Mouse (Mus musculus): Measurements from ENCODE around the gene Cpt1b. TPM values are rescaled to one million over a fixed set of nuclear protein-coding genes. Genes with fewer than 3 reads are reported as not detected.

Cpt1b gene
- polyA plus RNA-seq, 1 experiment from 2014 or later = 3.3 TPM

DNA sequence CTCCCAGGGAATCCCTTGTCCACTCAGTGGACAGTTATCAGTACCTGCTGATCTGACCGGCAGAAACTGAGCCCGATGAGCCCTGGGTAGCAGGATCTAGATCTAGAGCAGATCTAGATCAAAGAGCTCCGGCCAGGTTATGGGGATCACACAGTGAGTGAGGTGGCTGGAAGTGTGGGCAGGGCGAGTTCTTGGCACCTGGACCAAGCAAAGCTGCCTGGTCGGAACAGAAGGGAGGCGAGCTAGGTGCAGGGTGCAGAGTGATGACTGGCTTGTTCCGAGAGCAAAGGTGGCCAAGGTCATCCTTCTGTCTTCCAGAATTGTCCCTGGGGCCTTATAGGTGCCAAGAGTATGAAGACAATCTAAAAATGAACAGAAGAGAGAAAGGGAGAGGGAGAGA lies 34.2 kb upstream of the Cpt1b start:
- Histone ChIP-seq H3K4me1 (ENCODE audit: insufficient read depth, low read depth, low read length) (no peaks in the 10 kb centered on the region), H3K9ac (replicated peaks; ENCODE audit: low read depth) (no peak overlapping the region), H3K36me3 (ENCODE audit: insufficient read depth, low read length) (no peaks in the 10 kb centered on the region), H3K4me2 (replicated peaks; ENCODE audit: low read depth, low read length) (no peak overlapping the region), H3K27me3 (replicated peaks; ENCODE audit: insufficient read depth, low read length) (no peaks in the 10 kb centered on the region), H3K9me3 (ENCODE audit: low read length) (no peaks in the 10 kb centered on the region), H3K4me3 (ENCODE audit: low read depth, low read length) (no peak overlapping the region), H3K27ac (ENCODE audit: low read length) (no peak overlapping the region)
- ATAC-seq (no peak), DNase-seq (ENCODE audit: low spot score) (no peak)
- no peak for TF ChIP-seq CTCF (IDR thresholded peaks at IDR 0.05)
- no peak for TF ChIP-seq EP300 (IDR thresholded peaks at IDR 0.05)
- WGBS = 80% methylated on average over 7 of the region's 7 CpGs

DNA sequence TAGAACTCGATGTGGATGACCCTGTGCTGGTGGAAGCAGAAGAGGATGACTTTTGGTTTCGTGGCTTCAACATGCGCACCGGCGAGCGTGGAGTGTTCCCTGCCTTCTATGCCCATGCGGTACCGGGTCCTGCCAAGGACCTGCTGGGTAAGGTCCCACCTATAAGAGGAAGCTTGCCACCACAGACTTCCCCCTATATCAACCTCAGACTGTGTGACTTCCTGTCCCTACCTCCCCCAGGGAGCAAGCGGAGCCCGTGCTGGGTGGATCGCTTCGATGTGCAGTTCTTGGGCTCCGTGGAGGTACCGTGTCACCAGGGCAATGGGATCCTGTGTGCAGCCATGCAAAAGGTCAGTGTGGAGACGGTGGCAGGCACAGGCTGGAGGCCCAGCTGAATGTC lies 33.3 kb upstream of the Cpt1b start:
- Histone ChIP-seq H3K9me3 (ENCODE audit: low read length) (no peaks in the 10 kb centered on the region), H3K4me2 (replicated peaks; ENCODE audit: low read depth, low read length) (no peak overlapping the region), H3K9ac (replicated peaks; ENCODE audit: low read depth) (no peak overlapping the region), H3K27me3 (replicated peaks; ENCODE audit: insufficient read depth, low read length) (peaks cover 5% of the 10 kb centered on the region), H3K4me1 (ENCODE audit: insufficient read depth, low read depth, low read length) (peaks cover 3% of the 10 kb centered on the region; the same call in 1 of the 2 replicates), H3K4me3 (ENCODE audit: low read depth, low read length) (no peak overlapping the region), H3K36me3 (ENCODE audit: insufficient read depth, low read length) (no peaks in the 10 kb centered on the region), H3K27ac (ENCODE audit: low read length) (no peak overlapping the region)
- TF ChIP-seq CTCF (IDR thresholded peaks at IDR 0.05) (no peak), EP300 (IDR thresholded peaks at IDR 0.05) (no peak)
- DNase-seq (ENCODE audit: low spot score) (no peak), ATAC-seq (no peak)
- WGBS = 92% methylated on average over 15 of the region's 15 CpGs

DNA sequence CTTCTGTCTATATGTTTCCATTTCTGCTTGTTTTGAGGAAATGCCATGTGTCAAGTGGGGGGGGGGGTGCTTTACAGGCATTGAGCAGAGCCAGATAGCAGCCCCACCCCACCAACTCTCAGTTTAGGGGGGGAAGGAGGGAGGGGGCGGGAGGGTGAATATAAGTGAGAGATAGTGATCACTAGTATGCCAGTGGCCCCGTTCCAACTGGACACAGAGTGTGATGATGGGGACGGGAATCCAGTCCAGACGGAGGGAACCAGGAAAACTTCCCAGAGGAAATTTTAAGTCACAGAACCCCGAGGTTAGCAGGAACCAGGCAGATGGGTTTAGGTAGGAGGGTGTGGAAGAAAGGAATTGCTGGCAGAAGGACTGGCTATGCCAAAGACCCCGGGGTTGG lies 30.0 kb upstream of the Cpt1b start:
- WGBS = 68% methylated on average over 6 of the region's 6 CpGs
- Histone ChIP-seq H3K4me2 (replicated peaks; ENCODE audit: low read depth, low read length) (no peak overlapping the region), H3K27me3 (replicated peaks; ENCODE audit: insufficient read depth, low read length) (peaks cover 12% of the 10 kb centered on the region), H3K36me3 (ENCODE audit: insufficient read depth, low read length) (no peaks in the 10 kb centered on the region), H3K4me3 (ENCODE audit: low read depth, low read length) (no peak overlapping the region), H3K9ac (replicated peaks; ENCODE audit: low read depth) (no peak overlapping the region), H3K9me3 (ENCODE audit: low read length) (no peaks in the 10 kb centered on the region), H3K4me1 (ENCODE audit: insufficient read depth, low read depth, low read length) (peaks cover 5% of the 10 kb centered on the region; the same call in 1 of the 2 replicates), H3K27ac (ENCODE audit: low read length) (no peak overlapping the region)
- DNase-seq (ENCODE audit: low spot score) = no peak
- TF ChIP-seq CTCF (IDR thresholded peaks at IDR 0.05) = no peak
- TF ChIP-seq EP300 (IDR thresholded peaks at IDR 0.05) = no peak
- no peak for ATAC-seq

DNA sequence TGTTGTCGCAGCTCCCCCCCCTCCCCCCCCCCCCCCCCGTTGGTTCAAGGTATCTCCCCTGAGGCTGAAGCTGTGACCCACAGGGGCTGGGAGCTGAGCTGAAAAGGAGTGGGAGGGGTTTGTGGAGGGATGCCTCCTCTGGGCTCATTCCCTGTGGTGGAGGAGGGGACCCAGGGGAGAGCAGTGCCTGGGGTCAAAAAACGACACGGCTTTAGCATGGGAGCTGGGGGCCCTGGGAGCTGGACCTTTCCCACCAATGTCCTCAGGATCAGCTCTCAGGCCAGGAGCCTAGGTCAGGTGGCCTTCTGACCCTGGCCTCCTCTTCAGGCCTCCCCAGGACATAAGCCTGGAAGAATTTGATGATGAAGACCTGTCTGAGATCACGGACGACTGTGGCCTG lies 29.2 kb upstream of the Cpt1b start:
- Histone ChIP-seq H3K4me1 (ENCODE audit: insufficient read depth, low read depth, low read length) (peaks cover 5% of the 10 kb centered on the region; the same call in 1 of the 2 replicates), H3K4me2 (replicated peaks; ENCODE audit: low read depth, low read length) (no peak overlapping the region), H3K27ac (ENCODE audit: low read length) (no peak overlapping the region), H3K4me3 (ENCODE audit: low read depth, low read length) (no peak overlapping the region), H3K9me3 (ENCODE audit: low read length) (no peaks in the 10 kb centered on the region), H3K36me3 (ENCODE audit: insufficient read depth, low read length) (no peaks in the 10 kb centered on the region), H3K27me3 (replicated peaks; ENCODE audit: insufficient read depth, low read length) (peaks cover 12% of the 10 kb centered on the region), H3K9ac (replicated peaks; ENCODE audit: low read depth) (no peak overlapping the region)
- WGBS = 26% methylated on average over 4 of the region's 6 CpGs
- ATAC-seq (no peak), DNase-seq (ENCODE audit: low spot score) (no peak)
- no peak for TF ChIP-seq EP300 (IDR thresholded peaks at IDR 0.05)
- TF ChIP-seq CTCF (IDR thresholded peaks at IDR 0.05) = no peak

DNA sequence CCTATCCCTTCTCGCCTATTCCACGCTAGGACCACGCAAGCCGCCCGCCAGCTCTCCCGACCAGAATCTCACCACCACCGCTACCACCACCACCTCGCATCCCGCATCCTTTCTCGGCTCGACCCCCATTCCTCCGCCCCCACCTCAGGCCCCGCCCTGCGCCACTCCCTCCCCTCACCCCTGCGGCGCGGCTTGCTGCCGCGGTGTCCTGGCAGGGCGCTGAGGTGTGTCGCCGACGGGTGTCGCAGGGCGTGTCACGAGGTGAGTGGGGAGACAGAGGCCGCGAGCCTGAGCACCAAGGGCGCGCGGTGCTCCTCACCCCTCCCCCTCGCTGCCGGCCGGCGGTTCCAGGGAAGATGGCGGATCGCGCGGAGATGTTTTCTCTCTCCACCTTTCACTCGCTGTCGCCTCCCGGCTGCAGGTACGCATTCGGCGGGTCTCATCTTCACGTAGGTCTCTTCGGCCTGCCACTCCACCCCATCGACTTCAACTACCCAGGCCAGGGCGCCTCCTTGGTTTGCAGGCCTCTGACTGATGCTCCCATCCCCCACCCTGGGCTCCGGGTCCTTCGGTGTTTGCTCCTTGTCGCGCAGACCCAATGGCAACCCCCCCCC lies 28.3 kb upstream of the Cpt1b start, which contains the start of gene Mapk8ip2:
Mapk8ip2 (plus strand) TSS at position 49 of the 614 bp plus-strand sequence.
- H3K4me3 ChIP-seq (ENCODE audit: low read depth, low read length) = peak within 1 kb of the TSS; percentile 25
- ATAC-seq = no peak
- H3K9me3 ChIP-seq (ENCODE audit: low read length) = no peaks in the 10 kb centered on the region
- H3K9ac ChIP-seq (replicated peaks; ENCODE audit: low read depth) = no peak within 1 kb of the TSS
- H3K27me3 ChIP-seq (replicated peaks; ENCODE audit: insufficient read depth, low read length) = peaks cover 12% of the 10 kb centered on the region
- DNase-seq (ENCODE audit: low spot score) = no peak
- H3K27ac ChIP-seq (ENCODE audit: low read length) = no peak within 1 kb of the TSS
- H3K4me1 ChIP-seq (ENCODE audit: insufficient read depth, low read depth, low read length) = peaks cover 5% of the 10 kb centered on the region; the same call in 1 of the 2 replicates
- no peak for TF ChIP-seq CTCF (IDR thresholded peaks at IDR 0.05)
- TF ChIP-seq EP300 (IDR thresholded peaks at IDR 0.05) = no peak
- no peaks in the 10 kb centered on the region for H3K36me3 ChIP-seq (ENCODE audit: insufficient read depth, low read length)
- H3K4me2 ChIP-seq (replicated peaks; ENCODE audit: low read depth, low read length) = peak within 1 kb of the TSS; percentile 46
- 4% methylated on average over 49 of the region's 53 CpGs for WGBS

DNA sequence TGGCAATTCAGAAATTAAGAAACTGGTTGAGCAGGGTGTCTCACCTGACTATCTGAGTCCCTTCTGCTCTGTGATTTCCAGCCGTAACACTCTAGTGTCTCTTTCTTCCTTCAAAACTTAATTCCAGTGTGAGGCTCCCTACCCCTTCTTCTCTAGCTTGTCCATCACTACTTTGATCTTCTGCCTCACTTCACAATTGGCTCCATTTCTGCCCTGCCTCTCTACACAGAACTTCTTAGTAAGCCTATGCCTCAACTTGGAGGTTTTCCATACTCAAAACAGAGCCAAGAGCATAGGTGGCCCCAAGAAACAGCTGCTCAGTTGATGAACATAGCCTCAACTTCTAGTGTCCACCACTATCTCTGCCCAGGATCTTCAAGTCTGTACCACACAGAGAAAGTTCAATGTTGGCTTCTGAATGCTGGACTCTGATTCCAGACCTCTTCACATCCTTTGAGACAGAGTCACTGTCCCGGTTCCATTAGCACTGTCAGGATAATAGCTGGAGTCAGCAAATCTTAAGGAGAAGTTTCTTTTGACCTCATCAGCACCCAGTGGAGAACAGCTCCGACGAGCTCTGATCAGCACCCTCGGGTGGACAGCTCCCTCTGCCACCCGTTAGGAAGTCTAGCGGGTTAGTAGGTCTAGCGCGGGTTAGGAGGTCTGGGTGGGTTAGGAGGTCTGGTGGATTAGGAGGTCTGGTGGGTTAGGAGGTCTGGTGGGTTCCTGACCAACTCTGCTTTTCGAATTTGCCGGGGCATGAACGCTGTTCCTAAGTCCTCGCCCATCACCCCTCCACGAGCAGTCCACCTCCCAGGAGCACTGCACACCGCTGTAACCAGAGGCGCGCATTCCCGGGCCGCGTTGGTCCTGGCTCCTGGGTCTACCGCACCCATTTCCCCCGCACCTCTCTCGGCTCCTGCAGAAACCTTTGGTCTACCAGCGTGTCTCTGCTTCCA lies 27.5 kb upstream of the Cpt1b start:
- DNase-seq (ENCODE audit: low spot score) = peak; percentile 65
- 4% methylated on average over 24 of the region's 24 CpGs for WGBS

More for the DNA sequence above, 27.5 kb upstream of the Cpt1b start:
- Histone ChIP-seq H3K4me2 (replicated peaks; ENCODE audit: low read depth, low read length) (peak overlapping the region; percentile 46; the same call in 1 of the 2 replicates), H3K27me3 (replicated peaks; ENCODE audit: insufficient read depth, low read length) (peaks cover 12% of the 10 kb centered on the region), H3K36me3 (ENCODE audit: insufficient read depth, low read length) (no peaks in the 10 kb centered on the region), H3K9ac (replicated peaks; ENCODE audit: low read depth) (no peak overlapping the region), H3K4me3 (ENCODE audit: low read depth, low read length) (peak overlapping the region; percentile 25; the same call in 1 of the 2 replicates), H3K27ac (ENCODE audit: low read length) (no peak overlapping the region), H3K4me1 (ENCODE audit: insufficient read depth, low read depth, low read length) (peaks cover 5% of the 10 kb centered on the region; the same call in 1 of the 2 replicates), H3K9me3 (ENCODE audit: low read length) (no peaks in the 10 kb centered on the region)
- no peak for TF ChIP-seq CTCF (IDR thresholded peaks at IDR 0.05)
- TF ChIP-seq EP300 (IDR thresholded peaks at IDR 0.05) = no peak
- peak; percentile 65 for ATAC-seq

Data from lung, postnatal 0 days (tissue).